Mouse (Mus musculus) embryonic facial prominence, embryonic 13.5 days (tissue): Measurements from ENCODE around the gene Npas3. TPM values are rescaled to one million over a fixed set of nuclear protein-coding genes. Genes with fewer than 3 reads are reported as not detected.

Experiments used
- ATAC-seq: fragments of 200-750 bp; cut with Nextera tagmentation; 2 replicates; pipeline ENCODE4 v1.8.0; 2017; ENCODE audit warnings: low read depth; ENCODE audit not compliant: insufficient number of reproducible peaks, insufficient read depth, low FRiP score, low TSS enrichment
- H3K27ac ChIP-seq: fragments of 300-500 bp; sonication (generic); 2 replicates; pipeline ENCODE4 v1.5.1; 2015; ENCODE audit warnings: moderate library complexity, mild to moderate bottlenecking, inconsistent platforms
- H3K27me3 ChIP-seq: fragments of 300-500 bp; sonication (generic); 2 replicates; pipeline ENCODE4 v1.6.1; 2015; ENCODE audit warnings: mild to moderate bottlenecking, inconsistent platforms
- H3K36me3 ChIP-seq: fragments of 300-500 bp; sonication (generic); 2 replicates; pipeline ENCODE4 v1.6.1; 2015; ENCODE audit warnings: mild to moderate bottlenecking, inconsistent platforms
- H3K4me1 ChIP-seq: fragments of 300-500 bp; sonication (generic); 2 replicates; pipeline ENCODE4 v1.6.1; 2015; ENCODE audit warnings: inconsistent platforms
- H3K4me2 ChIP-seq: fragments of 300-500 bp; sonication (generic); 2 replicates; pipeline ENCODE4 v1.6.1; 2015; ENCODE audit warnings: moderate library complexity, mild to moderate bottlenecking, inconsistent platforms
- H3K4me3 ChIP-seq: fragments of 300-500 bp; sonication (generic); 2 replicates; pipeline ENCODE4 v1.5.1; 2015; ENCODE audit warnings: mild to moderate bottlenecking, inconsistent platforms
- H3K9ac ChIP-seq: fragments of 300-500 bp; sonication (generic); 2 replicates; pipeline ENCODE4 v1.6.1; 2015; ENCODE audit warnings: mild to moderate bottlenecking, inconsistent platforms
- H3K9me3 ChIP-seq: fragments of 300-500 bp; sonication (generic); 2 replicates; pipeline ENCODE4 v1.6.1; 2016; ENCODE audit warnings: inconsistent platforms
- WGBS: fragments of 180-500 bp; shearing (Covaris S2); methylation state at CpG from one replicate; pipeline ENCODE4 v1.1.7; 2015; ENCODE audit warnings: mixed read lengths; 5-methylcytosine and 5-hydroxymethylcytosine counted together
- polyA plus RNA-seq: library from polyadenylated mRNA; unstranded; fragments of >200 nt; fragmentation: Nextera tagmentation; extraction: Ambion mirVana; gene quantifications from 2 replicates; pipeline ENCODE4 v1.2.1, GENCODE M21; 2015

The Npas3 gene
- polyA plus RNA-seq, 1 experiment from 2014 or later = 4.3 TPM

- 75% methylated on average over 16 of the region's 16 CpGs for WGBS
- Histone ChIP-seq H3K9ac (no peak overlapping the region), H3K4me1 (peaks cover 9% of the 10 kb centered on the region), H3K9me3 (no peaks in the 10 kb centered on the region), H3K27ac (no peak overlapping the region), H3K36me3 (no peaks in the 10 kb centered on the region), H3K4me2 (no peak overlapping the region), H3K27me3 (peaks cover 10% of the 10 kb centered on the region; the same call in 1 of the 2 replicates), H3K4me3 (no peak overlapping the region)
- no peak for ATAC-seq
These were observed 49.7 kb downstream of the Npas3 start for GRCm38 (mm10) chr12:53297946-53298840.

- WGBS = 44% methylated on average over 2 of the region's 2 CpGs
- Histone ChIP-seq H3K4me1 (peaks cover 11% of the 10 kb centered on the region), H3K36me3 (no peaks in the 10 kb centered on the region), H3K9me3 (no peaks in the 10 kb centered on the region), H3K27ac (no peak overlapping the region), H3K27me3 (peaks cover 10% of the 10 kb centered on the region; the same call in 1 of the 2 replicates), H3K9ac (no peak overlapping the region), H3K4me2 (no peak overlapping the region), H3K4me3 (no peak overlapping the region)
- no peak for ATAC-seq
These were observed 52.5 kb downstream of the Npas3 start for GRCm38 (mm10) chr12:53300964-53301363.

GRCm38 (mm10) chr12:53302129-53302528 lies 53.7 kb downstream of the Npas3 start:
- H3K9me3 ChIP-seq = no peaks in the 10 kb centered on the region
- H3K27ac ChIP-seq = no peak overlapping the region
- H3K27me3 ChIP-seq = peaks cover 8% of the 10 kb centered on the region; the same call in 1 of the 2 replicates
- ATAC-seq = no peak
- H3K4me1 ChIP-seq = peaks cover 7% of the 10 kb centered on the region; the same call in 1 of the 2 replicates
- H3K4me3 ChIP-seq = no peak overlapping the region
- no peaks in the 10 kb centered on the region for H3K36me3 ChIP-seq
- no peak overlapping the region for H3K9ac ChIP-seq
- H3K4me2 ChIP-seq = no peak overlapping the region
- WGBS = 78% methylated on average over 3 of the region's 3 CpGs

GRCm38 (mm10) chr12:53316715-53317114 lies 68.2 kb downstream of the Npas3 start:
- H3K27ac ChIP-seq = no peak overlapping the region
- peaks cover 5% of the 10 kb centered on the region; the same call in 1 of the 2 replicates for H3K4me1 ChIP-seq
- H3K4me2 ChIP-seq = no peak overlapping the region
- H3K27me3 ChIP-seq = no peaks in the 10 kb centered on the region
- no peak for ATAC-seq
- no peak overlapping the region for H3K4me3 ChIP-seq
- H3K36me3 ChIP-seq = no peaks in the 10 kb centered on the region
- H3K9ac ChIP-seq = no peak overlapping the region
- no peaks in the 10 kb centered on the region for H3K9me3 ChIP-seq
- WGBS = 35% methylated on average over 2 of the region's 2 CpGs

- no peaks in the 10 kb centered on the region for H3K36me3 ChIP-seq
- peaks cover 5% of the 10 kb centered on the region; the same call in 1 of the 2 replicates for H3K4me1 ChIP-seq
- no peak overlapping the region for H3K9ac ChIP-seq
- H3K27ac ChIP-seq = no peak overlapping the region
- no peak for ATAC-seq
- H3K4me3 ChIP-seq = no peak overlapping the region
- H3K4me2 ChIP-seq = no peak overlapping the region
- WGBS = 63% methylated on average over 3 of the region's 3 CpGs
- no peaks in the 10 kb centered on the region for H3K9me3 ChIP-seq
- H3K27me3 ChIP-seq = no peaks in the 10 kb centered on the region
These were observed 69.3 kb downstream of the Npas3 start for GRCm38 (mm10) chr12:53317801-53318200.

- no peaks in the 10 kb centered on the region for H3K9me3 ChIP-seq
- H3K4me3 ChIP-seq = no peak overlapping the region
- WGBS = 83% methylated on average over 2 of the region's 2 CpGs
These were observed 72.0 kb downstream of the Npas3 start for GRCm38 (mm10) chr12:53320526-53320925.

GRCm38 (mm10) chr12:53321018-53321417 lies 72.5 kb downstream of the Npas3 start:
- Histone ChIP-seq H3K4me3 (no peak overlapping the region), H3K4me2 (no peak overlapping the region), H3K4me1 (peaks cover 5% of the 10 kb centered on the region; the same call in 1 of the 2 replicates), H3K36me3 (no peaks in the 10 kb centered on the region), H3K9ac (no peak overlapping the region), H3K27ac (no peak overlapping the region), H3K27me3 (no peaks in the 10 kb centered on the region), H3K9me3 (no peaks in the 10 kb centered on the region)
- ATAC-seq = no peak
- 57% methylated on average over 12 of the region's 12 CpGs for WGBS

More at GRCm38 (mm10) chr12:53320526-53320925, 72.0 kb downstream of the Npas3 start:
- Histone ChIP-seq H3K36me3 (no peaks in the 10 kb centered on the region), H3K9ac (no peak overlapping the region), H3K4me2 (no peak overlapping the region), H3K4me1 (peaks cover 5% of the 10 kb centered on the region; the same call in 1 of the 2 replicates), H3K27me3 (no peaks in the 10 kb centered on the region), H3K27ac (no peak overlapping the region)
- no peak for ATAC-seq

GRCm38 (mm10) chr12:53321944-53322343 lies 73.5 kb downstream of the Npas3 start:
- 58% methylated on average over 2 of the region's 2 CpGs for WGBS
- H3K4me1 ChIP-seq = peaks cover 5% of the 10 kb centered on the region; the same call in 1 of the 2 replicates
- no peak for ATAC-seq
- no peak overlapping the region for H3K4me2 ChIP-seq
- H3K27me3 ChIP-seq = no peaks in the 10 kb centered on the region
- H3K27ac ChIP-seq = no peak overlapping the region
- H3K36me3 ChIP-seq = no peaks in the 10 kb centered on the region
- H3K9ac ChIP-seq = no peak overlapping the region
- H3K9me3 ChIP-seq = no peaks in the 10 kb centered on the region
- no peak overlapping the region for H3K4me3 ChIP-seq

- peaks cover 16% of the 10 kb centered on the region for H3K4me1 ChIP-seq
- peaks cover 7% of the 10 kb centered on the region for H3K27me3 ChIP-seq
- no peak overlapping the region for H3K4me3 ChIP-seq
- no peak overlapping the region for H3K4me2 ChIP-seq
- no peaks in the 10 kb centered on the region for H3K9me3 ChIP-seq
- no peak for ATAC-seq
- no peaks in the 10 kb centered on the region for H3K36me3 ChIP-seq
- H3K9ac ChIP-seq = no peak overlapping the region
- WGBS = 26% methylated on average over 3 of the region's 3 CpGs
- H3K27ac ChIP-seq = peak overlapping the region; percentile 41
These were observed 79.2 kb downstream of the Npas3 start for GRCm38 (mm10) chr12:53327653-53328188.

- H3K36me3 ChIP-seq = no peaks in the 10 kb centered on the region
- ATAC-seq = peak; percentile 26; the same call in 1 of the 2 replicates
- no peak overlapping the region for H3K4me3 ChIP-seq
- H3K4me2 ChIP-seq = peak overlapping the region; percentile 12; the same call in 1 of the 2 replicates
- H3K27me3 ChIP-seq = peaks cover 7% of the 10 kb centered on the region
- no peaks in the 10 kb centered on the region for H3K9me3 ChIP-seq
- 9% methylated on average over 5 of the region's 5 CpGs for WGBS
- peak overlapping the region; percentile 41 for H3K27ac ChIP-seq
- peaks cover 16% of the 10 kb centered on the region for H3K4me1 ChIP-seq
- no peak overlapping the region for H3K9ac ChIP-seq
These were observed 79.8 kb downstream of the Npas3 start for GRCm38 (mm10) chr12:53328257-53328736.

GRCm38 (mm10) chr12:53330141-53330540 lies 81.7 kb downstream of the Npas3 start:
- Histone ChIP-seq H3K27me3 (peaks cover 11% of the 10 kb centered on the region), H3K36me3 (no peaks in the 10 kb centered on the region), H3K9me3 (no peaks in the 10 kb centered on the region), H3K4me2 (no peak overlapping the region), H3K4me1 (peaks cover 16% of the 10 kb centered on the region), H3K27ac (no peak overlapping the region), H3K9ac (no peak overlapping the region), H3K4me3 (no peak overlapping the region)
- ATAC-seq = no peak
- 83% methylated on average over 6 of the region's 6 CpGs for WGBS
